Mouse (Mus musculus) forebrain, embryonic 14.5 days (tissue): ENCODE data around the gene Olfr681. TPM values are rescaled to one million over a fixed set of nuclear protein-coding genes. Genes with fewer than 3 reads are reported as not detected.
"Not testable (repeated sequence)": the region's sequence is repeated elsewhere in the genome, so short reads cannot be mapped to it uniquely, and the experiment has no call there.

Experiments
- ATAC-seq: fragments of 200-750 bp; cut with Nextera tagmentation; 2 replicates; pipeline ENCODE4 v1.8.0; 2017; ENCODE audit warnings: mild to moderate bottlenecking, moderate library complexity
- DNase-seq: peaks from one replicate; pipeline ENCODE4 v3.0.0-alpha.2; 2015; ENCODE audit warnings: low spot score
- H3K27ac ChIP-seq: fragments of 300-500 bp; sonication (generic); 2 replicates; pipeline ENCODE4 v1.5.1; 2014; ENCODE audit warnings: low read depth, mild to moderate bottlenecking, control low read depth, low read length, moderate library complexity
- H3K27me3 ChIP-seq: fragments of 300-500 bp; sonication (generic); replicated peaks from 2 replicates; pipeline ENCODE4 v1.6.1; 2014; ENCODE audit warnings: low read length, control low read depth, mixed read lengths; ENCODE audit not compliant: control insufficient read depth, insufficient read depth
- H3K36me3 ChIP-seq: fragments of 300-500 bp; sonication (generic); 2 replicates; pipeline ENCODE4 v1.6.1; 2014; ENCODE audit warnings: low read length, control low read depth; ENCODE audit not compliant: control insufficient read depth, insufficient read depth
- H3K4me1 ChIP-seq: fragments of 300-500 bp; sonication (generic); 2 replicates; pipeline ENCODE4 v1.6.1; 2014; ENCODE audit warnings: antibody characterized with exemption, low read length, control low read depth; ENCODE audit not compliant: control insufficient read depth, insufficient read depth
- H3K4me2 ChIP-seq: fragments of 300-500 bp; sonication (generic); 2 replicates; pipeline ENCODE4 v1.6.1; 2014; ENCODE audit warnings: mild to moderate bottlenecking, control low read depth, low read length
- H3K4me3 ChIP-seq: fragments of 300-500 bp; sonication (generic); 2 replicates; pipeline ENCODE4 v1.5.1; 2014; ENCODE audit warnings: low read depth, low read length, control low read depth
- H3K9ac ChIP-seq: fragments of 300-500 bp; sonication (generic); 2 replicates; pipeline ENCODE4 v1.6.1; 2014; ENCODE audit warnings: mild to moderate bottlenecking, low read length, control low read depth, moderate library complexity
- H3K9me3 ChIP-seq: fragments of 300-500 bp; sonication (generic); replicated peaks from 2 replicates; pipeline ENCODE4 v1.6.1; 2016; ENCODE audit warnings: low read length, control low read depth, mixed read lengths; ENCODE audit not compliant: control insufficient read depth
- WGBS: fragments of 180-500 bp; shearing (Covaris S2); extraction: QIAGEN DNeasy Blood & Tissue Kit; methylation state at CpG from one replicate; pipeline ENCODE4 v1.1.7; 2014; 5-methylcytosine and 5-hydroxymethylcytosine counted together
- polyA plus RNA-seq: library from polyadenylated mRNA; unstranded; fragments of >200 nt; fragmentation: Nextera tagmentation; extraction: Ambion mirVana; gene quantifications from 2 replicates; pipeline ENCODE4 v1.2.1, GENCODE M21; 2014

Gene Olfr681
- not detected in 2 replicates for polyA plus RNA-seq

GRCm38 (mm10) chr7:105116536-105116935 is at the start of gene Olfr681:
Olfr681 (plus strand) TSS chr7:105116836.
- Histone ChIP-seq H3K4me1 (no peaks in the 10 kb centered on the region), H3K9me3 (no peaks in the 10 kb centered on the region), H3K27ac (no peak within 1 kb of the TSS), H3K9ac (no peak within 1 kb of the TSS), H3K4me3 (no peak within 1 kb of the TSS), H3K27me3 (no peaks in the 10 kb centered on the region), H3K36me3 (no peaks in the 10 kb centered on the region), H3K4me2 (no peak within 1 kb of the TSS)
- ATAC-seq (no peak), DNase-seq (no peak)

GRCm38 (mm10) chr7:105080905-105081304 is 35.7 kb upstream of the Olfr681 start, which contains the start of gene Olfr679:
Olfr679 (plus strand) TSS chr7:105081205.
- no peak within 1 kb of the TSS for H3K4me3 ChIP-seq
- DNase-seq (no peak), ATAC-seq (no peak)
- H3K36me3 ChIP-seq, result no peaks in the 10 kb centered on the region
- H3K27ac ChIP-seq, result no peak within 1 kb of the TSS
- no peaks in the 10 kb centered on the region for H3K27me3 ChIP-seq
- H3K9me3 ChIP-seq, result no peaks in the 10 kb centered on the region
- no peak within 1 kb of the TSS for H3K9ac ChIP-seq
- no peak within 1 kb of the TSS for H3K4me2 ChIP-seq
- H3K4me1 ChIP-seq, result no peaks in the 10 kb centered on the region
- WGBS, result 45% methylated on average over 1 of the region's 1 CpGs

- H3K27ac ChIP-seq, H3K36me3 ChIP-seq, H3K27me3 ChIP-seq, DNase-seq, H3K4me3 ChIP-seq, ATAC-seq, H3K9me3 ChIP-seq, H3K4me2 ChIP-seq, H3K4me1 ChIP-seq, H3K9ac ChIP-seq: not testable (repeated sequence)
These were observed 23.9 kb upstream of the Olfr681 start, which contains the start of gene Olfr680-ps1 for GRCm38 (mm10) chr7:105092717-105093116. Olfr680-ps1 (minus strand) TSS chr7:105092817.

GRCm38 (mm10) chr7:105141275-105141674 is 24.6 kb downstream of the Olfr681 start:
- Histone ChIP-seq H3K9me3 (no peaks in the 10 kb centered on the region), H3K9ac (no peak overlapping the region), H3K4me1 (no peaks in the 10 kb centered on the region), H3K36me3 (no peaks in the 10 kb centered on the region), H3K4me2 (no peak overlapping the region), H3K4me3 (no peak overlapping the region), H3K27ac (no peak overlapping the region), H3K27me3 (no peaks in the 10 kb centered on the region)
- DNase-seq, result no peak
- ATAC-seq, result no peak
- 77% methylated on average over 2 of the region's 2 CpGs for WGBS

- H3K27ac ChIP-seq, result no peak within 1 kb of the TSS
- H3K36me3 ChIP-seq, result no peaks in the 10 kb centered on the region
- H3K9ac ChIP-seq, result no peak within 1 kb of the TSS
- no peaks in the 10 kb centered on the region for H3K4me1 ChIP-seq
- no peak within 1 kb of the TSS for H3K4me3 ChIP-seq
- 79% methylated on average over 1 of the region's 1 CpGs for WGBS
- no peaks in the 10 kb centered on the region for H3K9me3 ChIP-seq
- ATAC-seq (no peak), DNase-seq (no peak)
- H3K27me3 ChIP-seq, result no peaks in the 10 kb centered on the region
- no peak within 1 kb of the TSS for H3K4me2 ChIP-seq
These were observed 30.3 kb downstream of the Olfr681 start, which contains the start of gene Olfr683 for GRCm38 (mm10) chr7:105146912-105147311. Olfr683 (minus strand) TSS chr7:105147012.

- no peak within 1 kb of the TSS for H3K4me2 ChIP-seq
- no peak within 1 kb of the TSS for H3K4me3 ChIP-seq
- no peaks in the 10 kb centered on the region for H3K36me3 ChIP-seq
- 54% methylated on average over 1 of the region's 1 CpGs for whole genome bisulfite sequencing
- no peak within 1 kb of the TSS for H3K9ac ChIP-seq
- DNase-seq (no peak), ATAC-seq (no peak)
- H3K27ac ChIP-seq, result no peak within 1 kb of the TSS
- H3K9me3 ChIP-seq, result no peaks in the 10 kb centered on the region
- H3K4me1 ChIP-seq, result no peaks in the 10 kb centered on the region
- H3K27me3 ChIP-seq, result no peaks in the 10 kb centered on the region
These were observed 46.9 kb downstream of the Olfr681 start, which contains the start of gene Olfr684 for GRCm38 (mm10) chr7:105163553-105163952. Olfr684 (minus strand) TSS chr7:105163653.

GRCm38 (mm10) chr7:105170773-105171172 is 54.1 kb downstream of the Olfr681 start:
- H3K36me3 ChIP-seq, result no peaks in the 10 kb centered on the region
- no peak overlapping the region for H3K4me3 ChIP-seq
- no peak overlapping the region for H3K4me2 ChIP-seq
- peak; percentile 25 for DNase-seq
- H3K9me3 ChIP-seq, result no peaks in the 10 kb centered on the region
- ATAC-seq, result no peak
- H3K27ac ChIP-seq, result no peak overlapping the region
- no peaks in the 10 kb centered on the region for H3K27me3 ChIP-seq
- H3K4me1 ChIP-seq, result no peaks in the 10 kb centered on the region
- WGBS, result 56% methylated on average over 4 of the region's 4 CpGs
- no peak overlapping the region for H3K9ac ChIP-seq

Other genes with a start within 250 kb of the Olfr681 start
- gene Olfr665, start 238.8 kb upstream of the Olfr681 start, polyA plus RNA-seq, result not detected in 2 replicates
- not detected in 2 replicates for gene Olfr666, start 220.9 kb upstream of the Olfr681 start, polyA plus RNA-seq
- gene Olfr667, start 195.4 kb upstream of the Olfr681 start, polyA plus RNA-seq, result not detected in 2 replicates
- not detected in 2 replicates for gene Olfr668, start 188.8 kb upstream of the Olfr681 start, polyA plus RNA-seq
- gene Olfr669, start 182.6 kb upstream of the Olfr681 start, polyA plus RNA-seq, result not detected in 2 replicates
- not detected in 2 replicates for gene Olfr670, start 154.2 kb upstream of the Olfr681 start, polyA plus RNA-seq
- not detected in 2 replicates for gene Olfr671, start 137.7 kb upstream of the Olfr681 start, polyA plus RNA-seq
- not detected in 2 replicates for gene Olfr672, start 114.8 kb upstream of the Olfr681 start, polyA plus RNA-seq
- gene Olfr675, start 88.4 kb upstream of the Olfr681 start, polyA plus RNA-seq, result not detected in 2 replicates
- gene Olfr676, start 84.1 kb upstream of the Olfr681 start, polyA plus RNA-seq, result not detected in 2 replicates
- not detected in 2 replicates for gene Olfr677, start 65.5 kb upstream of the Olfr681 start, polyA plus RNA-seq
- not detected in 2 replicates for gene Olfr678, start 52.4 kb upstream of the Olfr681 start, polyA plus RNA-seq
- not detected in 2 replicates for gene Olfr679, start 35.6 kb upstream of the Olfr681 start, polyA plus RNA-seq
- not detected in 2 replicates for gene Olfr680-ps1, start 24.0 kb upstream of the Olfr681 start, polyA plus RNA-seq
- gene Olfr683, start 30.2 kb downstream of the Olfr681 start, polyA plus RNA-seq, result not detected in 2 replicates
- gene Olfr684, start 46.8 kb downstream of the Olfr681 start, polyA plus RNA-seq, result not detected in 2 replicates
- gene Olfr685, start 69.2 kb downstream of the Olfr681 start, polyA plus RNA-seq, result not detected in 2 replicates
- gene Olfr686, start 90.6 kb downstream of the Olfr681 start, polyA plus RNA-seq, result not detected in 2 replicates
- not detected in 2 replicates for gene Olfr688, start 171.3 kb downstream of the Olfr681 start, polyA plus RNA-seq
- not detected in 2 replicates for gene Olfr689, start 194.3 kb downstream of the Olfr681 start, polyA plus RNA-seq
- not detected in 2 replicates for gene Olfr690, start 217.3 kb downstream of the Olfr681 start, polyA plus RNA-seq
- not detected in 2 replicates for gene Olfr691, start 225.4 kb downstream of the Olfr681 start, polyA plus RNA-seq